Mouse (Mus musculus) forebrain, embryonic 15.5 days (tissue): ENCODE data around the gene Tent4a. TPM values are rescaled to one million over a fixed set of nuclear protein-coding genes. Genes with fewer than 3 reads are reported as not detected.

ENCODE experiments used
- ATAC-seq: fragments of 200-750 bp; cut with Nextera tagmentation; replicated peaks from 2 replicates; pipeline ENCODE4 v1.8.0; 2017; ENCODE audit warnings: mild to moderate bottlenecking, moderate TSS enrichment, moderate library complexity
- H3K27ac ChIP-seq: fragments of 300-500 bp; sonication (generic); replicated peaks from 2 replicates; pipeline ENCODE4 v1.5.1; 2015; ENCODE audit warnings: mild to moderate bottlenecking, inconsistent platforms
- H3K27me3 ChIP-seq: fragments of 300-500 bp; sonication (generic); 2 replicates; pipeline ENCODE4 v1.6.1; 2015; ENCODE audit warnings: inconsistent platforms
- H3K36me3 ChIP-seq: fragments of 300-500 bp; sonication (generic); 2 replicates; pipeline ENCODE4 v1.6.1; 2015; ENCODE audit warnings: mild to moderate bottlenecking, inconsistent platforms
- H3K4me1 ChIP-seq: fragments of 300-500 bp; sonication (generic); 2 replicates; pipeline ENCODE4 v1.6.1; 2015; ENCODE audit warnings: inconsistent platforms
- H3K4me2 ChIP-seq: fragments of 300-500 bp; sonication (generic); replicated peaks from 2 replicates; pipeline ENCODE4 v1.6.1; 2015; ENCODE audit warnings: mild to moderate bottlenecking, inconsistent platforms
- H3K4me3 ChIP-seq: fragments of 300-500 bp; sonication (generic); 2 replicates; pipeline ENCODE4 v1.5.1; 2015; ENCODE audit warnings: mild to moderate bottlenecking, inconsistent platforms
- H3K9ac ChIP-seq: fragments of 300-500 bp; sonication (generic); replicated peaks from 2 replicates; pipeline ENCODE4 v1.6.1; 2015; ENCODE audit warnings: mild to moderate bottlenecking, inconsistent platforms
- H3K9me3 ChIP-seq: fragments of 300-500 bp; sonication (generic); 2 replicates; pipeline ENCODE4 v1.6.1; 2016; ENCODE audit warnings: inconsistent platforms
- WGBS: fragments of 180-500 bp; shearing (Covaris S2); methylation state at CpG from one replicate; pipeline ENCODE4 v1.1.7; 2015; ENCODE audit warnings: mixed read lengths; 5-methylcytosine and 5-hydroxymethylcytosine counted together
- polyA plus RNA-seq: library from polyadenylated mRNA; unstranded; fragments of >200 nt; fragmentation: Nextera tagmentation; extraction: Ambion mirVana; gene quantifications from 2 replicates; pipeline ENCODE4 v1.2.1, GENCODE M21; 2015

Tent4a gene
- polyA plus RNA-seq, 1 experiment from 2014 or later: 8.5 TPM

DNA sequence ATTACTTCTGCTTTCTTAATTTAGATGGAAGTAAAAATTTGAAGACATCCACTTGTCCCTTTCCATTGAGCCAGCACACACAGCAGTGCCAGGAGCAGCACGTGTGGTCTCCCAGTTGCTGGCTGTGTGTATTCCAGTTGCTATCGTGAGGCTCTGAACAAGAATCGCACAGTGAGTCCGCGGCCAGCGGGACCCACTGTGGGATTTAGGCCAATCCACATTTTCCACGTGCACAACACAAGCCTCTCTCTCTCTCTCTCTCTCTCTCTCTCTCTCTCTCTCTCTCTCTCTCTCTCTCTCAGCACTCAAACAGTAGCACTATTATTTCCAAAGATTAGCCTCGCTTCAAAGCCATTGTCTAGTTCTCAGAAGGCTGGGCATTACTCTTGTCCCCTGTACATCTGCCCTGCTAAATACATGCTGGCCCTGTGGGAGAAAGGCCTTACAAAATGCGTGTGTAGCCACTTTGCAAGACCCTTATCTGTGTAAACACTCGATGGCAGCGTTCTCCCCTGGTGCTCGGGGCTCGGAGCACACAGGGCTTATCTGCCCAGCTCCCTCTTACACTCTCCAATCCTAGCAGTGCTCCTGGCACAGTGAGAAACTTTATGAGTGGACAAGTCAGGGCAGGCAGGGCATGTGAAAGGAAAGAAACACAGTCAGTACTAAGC, 25.0 kb upstream of the Tent4a start:
- ATAC-seq: 0 out of 2 replicates have a peak, but pooled peaks have one; percentile 13
- Histone ChIP-seq H3K4me2 (no peak overlapping the region), H3K4me3 (no peak overlapping the region), H3K27me3 (no peaks in the 10 kb centered on the region), H3K36me3 (no peaks in the 10 kb centered on the region), H3K9me3 (no peaks in the 10 kb centered on the region), H3K27ac (no peak overlapping the region), H3K9ac (no peak overlapping the region), H3K4me1 (0 out of 2 replicates have a peak, but pooled peaks cover 3% of the 10 kb centered on the region)
- 34% methylated on average over 13 of the region's 13 CpGs for WGBS

DNA sequence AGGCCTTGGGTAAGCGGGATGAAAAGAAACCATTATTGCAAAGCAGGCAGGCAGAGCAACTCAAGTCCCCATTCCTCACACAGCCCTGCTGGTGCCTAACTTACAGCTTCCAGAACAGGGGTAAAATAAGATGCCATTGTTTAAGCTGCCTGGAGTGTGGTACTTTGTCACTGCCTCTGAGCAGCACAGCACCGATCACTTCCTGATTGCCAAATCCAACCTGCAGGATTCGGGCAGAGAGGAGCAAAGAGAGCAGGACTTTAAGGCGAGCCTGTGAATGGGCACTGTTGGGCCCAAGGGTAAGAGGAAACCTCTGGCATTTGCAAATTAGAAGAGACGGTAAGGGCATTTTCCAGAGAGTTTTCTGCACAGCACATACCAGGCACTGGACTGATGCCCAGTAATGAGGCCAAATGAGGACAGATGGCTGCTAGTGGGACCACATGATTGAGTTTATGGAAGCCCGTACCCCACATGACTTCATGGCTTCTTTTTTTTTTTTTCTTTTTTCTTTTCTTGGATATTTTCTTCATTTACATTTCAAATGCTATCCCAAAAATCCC, 23.8 kb upstream of the Tent4a start:
- H3K27me3 ChIP-seq: no peaks in the 10 kb centered on the region
- no peak overlapping the region for H3K9ac ChIP-seq
- H3K9me3 ChIP-seq: no peaks in the 10 kb centered on the region
- H3K4me3 ChIP-seq: no peak overlapping the region
- WGBS: 65% methylated on average over 6 of the region's 6 CpGs
- H3K4me2 ChIP-seq: no peak overlapping the region
- H3K27ac ChIP-seq: no peak overlapping the region
- H3K4me1 ChIP-seq: 0 out of 2 replicates have a peak, but pooled peaks cover 3% of the 10 kb centered on the region
- ATAC-seq: peak; percentile 43; the same call in 1 of the 2 replicates
- no peaks in the 10 kb centered on the region for H3K36me3 ChIP-seq

DNA sequence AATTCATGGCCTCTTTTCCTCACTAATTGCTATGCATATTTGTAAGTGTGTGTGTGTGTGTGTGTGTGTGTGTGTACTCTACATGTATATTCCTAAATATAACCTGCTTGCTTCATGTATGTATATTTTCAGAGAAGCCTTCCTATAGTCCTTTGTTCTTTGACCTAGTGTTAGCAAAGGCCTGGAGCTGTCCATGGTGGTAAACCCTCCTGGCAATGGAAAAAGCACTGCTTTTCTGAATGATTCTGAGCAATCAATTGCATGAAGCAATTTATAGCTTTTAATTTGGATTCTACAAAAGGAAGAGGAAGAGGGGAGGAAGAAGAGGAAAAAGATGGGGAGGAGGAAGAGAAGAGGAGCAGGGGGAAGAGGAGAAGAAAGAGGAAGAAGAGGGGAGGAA, 22.3 kb upstream of the Tent4a start:
- Histone ChIP-seq H3K4me1 (0 out of 2 replicates have a peak, but pooled peaks cover 3% of the 10 kb centered on the region), H3K9ac (no peak overlapping the region), H3K27ac (no peak overlapping the region), H3K9me3 (no peaks in the 10 kb centered on the region), H3K27me3 (no peaks in the 10 kb centered on the region), H3K4me3 (no peak overlapping the region), H3K36me3 (no peaks in the 10 kb centered on the region), H3K4me2 (no peak overlapping the region)
- no peak for ATAC-seq

DNA sequence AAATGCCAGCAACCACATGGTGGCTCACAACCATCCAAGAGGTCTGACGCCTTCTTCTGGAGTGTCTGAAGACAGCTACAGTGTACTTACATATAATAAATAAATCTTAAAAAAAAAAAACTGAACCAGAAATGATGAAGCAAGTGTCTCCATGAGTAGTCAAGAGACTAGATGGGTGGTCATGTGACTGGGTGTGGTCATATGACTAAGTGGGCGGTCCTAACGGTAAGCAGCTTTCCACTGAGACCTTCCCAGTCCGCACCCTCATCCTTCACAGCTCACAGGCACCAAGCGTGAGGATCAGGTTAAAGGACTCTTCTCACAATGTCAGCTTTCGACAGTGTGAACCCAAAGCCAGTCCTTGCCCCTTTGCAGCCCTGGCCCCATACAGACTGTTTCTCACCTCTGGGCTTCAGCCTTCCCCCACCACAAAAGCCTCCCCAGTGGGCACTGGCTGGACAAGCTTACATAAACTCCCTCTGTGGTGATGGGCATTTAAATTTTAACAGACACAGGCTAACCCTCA, 21.6 kb upstream of the Tent4a start:
- no peak overlapping the region for H3K9ac ChIP-seq
- no peak for ATAC-seq
- no peak overlapping the region for H3K4me3 ChIP-seq
- H3K4me2 ChIP-seq: no peak overlapping the region
- no peaks in the 10 kb centered on the region for H3K36me3 ChIP-seq
- H3K9me3 ChIP-seq: no peaks in the 10 kb centered on the region
- H3K4me1 ChIP-seq: 0 out of 2 replicates have a peak, but pooled peaks cover 3% of the 10 kb centered on the region
- 90% methylated on average over 6 of the region's 6 CpGs for WGBS
- no peaks in the 10 kb centered on the region for H3K27me3 ChIP-seq
- H3K27ac ChIP-seq: no peak overlapping the region

DNA sequence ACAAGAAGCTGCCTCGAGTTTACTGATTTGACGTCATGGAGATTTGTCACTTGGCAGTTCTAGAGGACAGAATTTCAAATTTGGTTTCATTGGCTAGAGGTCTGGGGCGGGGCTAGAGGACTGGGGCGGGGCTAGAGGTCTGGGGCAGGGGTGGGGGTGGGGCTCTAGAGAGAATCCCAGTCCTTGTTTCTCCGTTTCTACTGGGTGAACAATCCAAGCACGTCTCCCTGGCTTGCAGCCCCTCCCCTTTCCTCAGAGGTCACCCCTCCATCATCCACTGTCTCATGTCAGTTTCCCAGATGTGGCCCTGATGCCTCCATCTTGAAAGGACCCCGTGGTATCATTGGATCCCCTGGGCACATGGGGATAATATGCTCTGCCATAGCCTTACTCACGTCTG, 20.6 kb upstream of the Tent4a start:
- Histone ChIP-seq H3K36me3 (no peaks in the 10 kb centered on the region), H3K4me2 (no peak overlapping the region), H3K4me3 (no peak overlapping the region), H3K27ac (no peak overlapping the region), H3K9me3 (no peaks in the 10 kb centered on the region), H3K4me1 (0 out of 2 replicates have a peak, but pooled peaks cover 3% of the 10 kb centered on the region), H3K27me3 (no peaks in the 10 kb centered on the region), H3K9ac (no peak overlapping the region)
- no peak for ATAC-seq
- WGBS: 30% methylated on average over 8 of the region's 8 CpGs

DNA sequence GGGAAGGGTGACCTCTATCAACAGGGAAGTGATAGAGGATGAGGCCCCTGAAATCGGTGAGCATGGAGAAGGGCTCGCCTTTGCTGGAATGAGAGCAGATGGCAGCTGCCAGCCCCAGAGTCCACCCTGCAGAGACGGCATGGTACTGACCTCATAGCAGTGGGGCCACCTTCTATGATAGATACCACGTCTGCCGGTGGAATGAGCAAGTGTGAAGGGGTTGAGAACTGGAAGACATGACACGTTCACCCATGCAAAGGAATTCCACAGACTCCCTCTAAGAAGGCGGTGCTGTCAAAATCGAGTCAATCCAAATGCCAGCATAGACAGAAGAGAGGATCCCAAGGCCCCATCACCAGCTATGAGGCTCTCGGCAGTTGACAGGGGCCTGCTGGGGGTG, 19.8 kb upstream of the Tent4a start:
- no peak for ATAC-seq
- 83% methylated on average over 9 of the region's 9 CpGs for WGBS

DNA sequence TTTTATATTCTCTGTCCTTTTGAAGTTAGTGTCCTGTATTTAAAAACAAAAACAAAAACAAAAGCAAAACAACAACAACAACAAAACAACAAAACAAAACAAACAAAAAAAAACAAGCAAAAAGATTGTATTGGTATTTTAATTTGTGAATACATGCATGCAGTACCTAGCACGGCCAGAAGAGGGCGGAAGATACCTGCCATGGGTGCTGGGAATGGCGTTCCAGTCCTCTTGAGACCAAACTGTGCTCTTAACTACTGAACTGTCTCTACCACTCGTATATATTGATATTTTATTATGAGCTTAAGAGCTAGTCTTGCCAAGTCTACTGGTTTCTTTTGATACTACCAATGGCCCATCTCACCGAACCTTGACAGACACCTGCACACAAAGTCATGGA, 18.6 kb upstream of the Tent4a start:
- Histone ChIP-seq H3K27me3 (no peaks in the 10 kb centered on the region), H3K4me1 (no peaks in the 10 kb centered on the region), H3K9ac (no peak overlapping the region), H3K4me2 (no peak overlapping the region), H3K9me3 (no peaks in the 10 kb centered on the region), H3K4me3 (no peak overlapping the region), H3K36me3 (no peaks in the 10 kb centered on the region), H3K27ac (no peak overlapping the region)
- no peak for ATAC-seq
- WGBS: 24% methylated on average over 5 of the region's 5 CpGs

More for the DNA sequence above, 19.8 kb upstream of the Tent4a start:
- 0 out of 2 replicates have a peak, but pooled peaks cover 3% of the 10 kb centered on the region for H3K4me1 ChIP-seq
- H3K27ac ChIP-seq: no peak overlapping the region
- no peak overlapping the region for H3K4me3 ChIP-seq
- no peak overlapping the region for H3K4me2 ChIP-seq
- H3K9ac ChIP-seq: no peak overlapping the region
- H3K9me3 ChIP-seq: no peaks in the 10 kb centered on the region
- H3K36me3 ChIP-seq: no peaks in the 10 kb centered on the region
- H3K27me3 ChIP-seq: no peaks in the 10 kb centered on the region

DNA sequence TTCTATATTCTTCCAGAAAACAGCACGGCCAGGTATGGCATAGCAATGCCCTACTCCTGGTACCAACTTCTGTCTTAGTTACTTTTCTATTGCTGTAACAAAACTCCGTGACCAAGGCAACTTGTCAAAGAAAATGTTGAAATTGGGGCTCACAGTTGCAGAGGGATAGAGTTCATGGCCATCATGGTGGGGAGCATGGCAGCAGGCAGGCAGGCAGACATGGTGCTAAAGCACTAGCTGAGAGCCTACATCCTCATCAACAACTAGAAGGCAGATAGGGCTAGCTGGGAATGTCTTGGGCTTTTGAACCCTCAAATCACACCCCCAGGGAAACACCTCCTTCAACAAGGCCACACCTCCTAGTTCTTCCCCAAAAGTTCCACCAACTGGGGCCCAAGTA, 16.4 kb upstream of the Tent4a start:
- Histone ChIP-seq H3K27ac (no peak overlapping the region), H3K9ac (no peak overlapping the region), H3K4me2 (no peak overlapping the region), H3K4me1 (no peaks in the 10 kb centered on the region), H3K36me3 (no peaks in the 10 kb centered on the region), H3K9me3 (no peaks in the 10 kb centered on the region), H3K4me3 (no peak overlapping the region), H3K27me3 (no peaks in the 10 kb centered on the region)
- WGBS: 89% methylated on average over 2 of the region's 2 CpGs
- ATAC-seq: no peak

DNA sequence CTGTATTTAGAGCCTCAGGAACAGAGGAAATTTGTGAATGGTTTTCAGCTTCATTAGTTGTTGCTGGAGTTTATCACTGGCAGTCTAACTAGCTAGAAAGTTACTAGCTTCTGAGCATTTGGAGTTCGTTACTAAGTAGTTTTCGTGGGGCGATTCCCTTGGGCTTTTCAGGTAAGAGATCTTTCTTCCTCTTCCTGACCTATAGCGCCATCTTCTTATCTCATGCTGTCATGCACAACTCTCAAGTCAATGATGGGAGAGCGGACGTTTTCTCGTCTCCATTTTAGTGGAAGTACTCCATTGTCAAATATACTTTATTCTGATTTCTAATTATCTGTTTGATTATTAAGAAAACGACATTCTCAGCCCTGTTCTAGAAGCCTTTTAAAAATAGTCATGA, 15.6 kb upstream of the Tent4a start:
- Histone ChIP-seq H3K9me3 (no peaks in the 10 kb centered on the region), H3K27ac (no peak overlapping the region), H3K27me3 (no peaks in the 10 kb centered on the region), H3K36me3 (no peaks in the 10 kb centered on the region), H3K4me1 (no peaks in the 10 kb centered on the region), H3K4me2 (no peak overlapping the region), H3K9ac (no peak overlapping the region), H3K4me3 (no peak overlapping the region)
- WGBS: 57% methylated on average over 8 of the region's 8 CpGs
- no peak for ATAC-seq

DNA sequence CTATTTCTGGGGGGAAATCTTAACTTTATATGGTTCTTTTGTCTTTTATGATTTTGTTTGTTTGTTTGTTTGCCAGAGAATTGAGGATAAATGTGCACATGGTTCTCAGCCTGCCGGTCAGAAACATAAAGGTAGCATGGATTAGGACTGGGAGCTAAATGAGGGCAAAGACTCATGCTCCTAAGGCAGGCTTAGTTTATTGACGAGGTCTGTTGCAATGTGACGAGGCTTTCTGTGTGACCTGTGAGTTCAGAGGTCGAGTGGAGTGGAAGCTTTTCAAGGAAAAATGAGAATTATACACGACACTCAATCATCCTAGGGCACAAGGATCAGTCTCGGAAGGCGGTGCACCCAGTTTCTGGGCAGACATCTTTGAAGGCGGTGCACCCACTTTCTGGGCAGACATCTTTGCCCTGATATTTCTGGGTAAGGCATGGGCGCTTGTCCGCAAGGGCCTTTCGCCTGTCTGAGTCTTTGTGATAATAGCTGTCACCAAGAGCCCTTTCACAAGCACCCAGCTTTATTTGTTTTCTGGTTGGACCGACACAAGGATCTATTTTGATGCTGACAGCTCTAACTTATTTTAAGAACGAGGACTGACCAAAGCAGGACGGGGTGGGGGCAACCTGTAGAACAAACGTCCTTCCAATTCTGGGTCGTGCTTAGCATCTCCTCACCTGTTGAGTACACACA, 13.2 kb upstream of the Tent4a start:
- no peaks in the 10 kb centered on the region for H3K27me3 ChIP-seq
- no peaks in the 10 kb centered on the region for H3K36me3 ChIP-seq
- no peaks in the 10 kb centered on the region for H3K9me3 ChIP-seq
- no peak for ATAC-seq
- no peak overlapping the region for H3K4me2 ChIP-seq
- no peak overlapping the region for H3K9ac ChIP-seq
- H3K4me1 ChIP-seq: peaks cover 8% of the 10 kb centered on the region; the same call in 1 of the 2 replicates
- no peak overlapping the region for H3K27ac ChIP-seq
- 68% methylated on average over 16 of the region's 16 CpGs for WGBS
- H3K4me3 ChIP-seq: no peak overlapping the region

DNA sequence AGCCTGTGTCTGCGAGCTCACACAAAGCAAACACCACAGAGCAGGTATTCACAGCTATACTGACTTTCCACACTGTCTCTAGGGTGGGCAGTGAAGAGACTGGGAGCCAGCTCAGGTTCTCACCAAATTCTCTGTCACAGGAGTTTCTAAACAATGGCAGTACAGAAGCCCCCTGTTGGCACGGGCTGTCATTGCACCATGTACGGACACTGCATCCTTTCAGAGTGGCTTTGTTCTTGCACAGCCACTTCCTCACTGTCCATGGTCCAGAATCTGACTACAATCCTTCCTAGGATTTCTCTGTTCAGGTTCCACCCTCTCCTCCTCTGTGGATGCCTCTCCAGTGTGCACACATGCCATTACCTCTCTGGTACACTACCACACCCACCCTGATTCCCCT, 10.6 kb upstream of the Tent4a start:
- Histone ChIP-seq H3K9me3 (no peaks in the 10 kb centered on the region), H3K4me3 (no peak overlapping the region), H3K4me1 (peaks cover 8% of the 10 kb centered on the region; the same call in 1 of the 2 replicates), H3K27ac (no peak overlapping the region), H3K36me3 (no peaks in the 10 kb centered on the region), H3K27me3 (no peaks in the 10 kb centered on the region), H3K9ac (no peak overlapping the region), H3K4me2 (no peak overlapping the region)
- WGBS: 19% methylated on average over 3 of the region's 3 CpGs
- ATAC-seq: no peak

DNA sequence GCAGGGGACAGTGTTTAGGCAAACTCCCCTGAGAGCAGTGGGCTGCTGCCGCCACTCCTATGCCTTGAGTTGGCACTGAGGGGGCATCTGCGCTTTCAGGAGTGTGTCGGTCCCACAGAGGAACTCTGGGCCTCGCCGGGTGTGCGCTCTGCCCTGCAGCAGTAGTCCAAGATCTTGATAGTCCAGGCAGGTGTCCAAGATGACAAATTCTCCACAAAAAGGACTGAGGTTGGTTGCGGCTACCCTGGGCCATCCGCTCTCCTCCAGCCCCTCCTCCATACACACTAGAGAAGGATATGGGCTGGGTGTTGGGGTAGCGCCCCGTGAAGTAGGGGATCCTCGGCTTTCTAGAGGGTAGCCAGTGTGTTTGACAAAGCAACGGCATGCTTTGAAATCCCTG, 9.2 kb upstream of the Tent4a start:
- Histone ChIP-seq H3K36me3 (no peaks in the 10 kb centered on the region), H3K4me1 (peaks cover 8% of the 10 kb centered on the region; the same call in 1 of the 2 replicates), H3K27ac (no peak overlapping the region), H3K27me3 (no peaks in the 10 kb centered on the region), H3K9ac (no peak overlapping the region), H3K4me2 (no peak overlapping the region), H3K4me3 (no peak overlapping the region), H3K9me3 (no peaks in the 10 kb centered on the region)
- ATAC-seq: 0 out of 2 replicates have a peak, but pooled peaks have one; percentile 53
- WGBS: 55% methylated on average over 12 of the region's 12 CpGs
